In the genomic region with DNA sequence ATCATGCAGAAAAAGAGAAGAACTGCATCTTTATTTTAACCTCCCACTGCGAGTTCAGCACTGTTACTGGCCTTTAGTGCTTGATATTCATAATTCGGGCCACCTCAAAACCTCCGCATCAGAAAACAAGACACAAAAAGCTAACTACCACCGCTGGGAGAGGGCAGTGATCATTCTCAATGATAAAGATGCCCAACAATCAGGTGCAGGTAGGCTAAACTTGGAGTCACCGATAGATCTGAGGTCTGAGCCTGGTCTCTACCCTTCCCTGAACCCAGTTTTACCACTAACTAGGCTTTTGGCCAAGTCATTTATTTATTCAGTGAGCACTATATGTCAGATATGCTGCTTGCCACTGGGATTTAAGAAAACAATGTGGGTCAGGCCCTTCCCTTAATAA, we compare ENCODE assay signal across 25 mouse cellular contexts. TPM values are rescaled to one million over a fixed set of nuclear protein-coding genes. Genes with fewer than 3 reads are reported as not detected.
DNase-seq lines count a peak whose midpoint lies in the region; ATAC-seq and TF ChIP-seq lines count a peak whose summit lies in the region.
"Had no signal": no experiment of that assay in that cellular context is flagged by ENCODE, and none has a peak within 500 bp of the region (broad histone marks: within the 10 kb centered on the region; RNA-seq: fewer than 3 reads in every experiment).

No protein-coding gene starts in this region.

- no peaks in the 10 kb centered on the region for H3K27me3 ChIP-seq in liver, embryonic 12.5 days (replicated peaks)
- no peaks in the 10 kb centered on the region for H3K27me3 ChIP-seq in liver, postnatal 0 days (ENCODE audit: insufficient read depth, low read length)
- H3K27me3 ChIP-seq in midbrain, embryonic 11.5 days (ENCODE audit: control insufficient read depth, insufficient read depth, low read length), result no peaks in the 10 kb centered on the region
- no peaks in the 10 kb centered on the region for H3K27me3 ChIP-seq in midbrain, embryonic 14.5 days (ENCODE audit: control insufficient read depth, insufficient read depth, low read length)
- no peaks in the 10 kb centered on the region for H3K27me3 ChIP-seq in MEL (ENCODE audit: control insufficient read depth in 1 of 2, insufficient read depth in 2 of 2, low read length in 2 of 2)
- H3K27me3 ChIP-seq in liver, embryonic 15.5 days, result no peaks in the 10 kb centered on the region
- H3K27me3 ChIP-seq: hindbrain, embryonic 12.5 days; hindbrain, embryonic 15.5 days; Patski had no signal

- no peaks in the 10 kb centered on the region for H3K9me3 ChIP-seq in liver, embryonic 12.5 days (replicated peaks)
- H3K9me3 ChIP-seq in liver, postnatal 0 days (ENCODE audit: low read length), result no peaks in the 10 kb centered on the region
- no peaks in the 10 kb centered on the region for H3K9me3 ChIP-seq in midbrain, embryonic 11.5 days (ENCODE audit: control insufficient read depth, low read length)
- H3K9me3 ChIP-seq in midbrain, embryonic 14.5 days (ENCODE audit: control insufficient read depth, low read length), result no peaks in the 10 kb centered on the region
- H3K9me3 ChIP-seq in MEL (replicated peaks; ENCODE audit: insufficient read depth, low read length), result no peaks in the 10 kb centered on the region
- H3K9me3 ChIP-seq in liver, embryonic 15.5 days (replicated peaks), result no peaks in the 10 kb centered on the region
- H3K9me3 ChIP-seq: forebrain, embryonic 10.5 days; heart, embryonic 10.5 days; hindbrain, embryonic 12.5 days; hindbrain, embryonic 15.5 days had no signal

- H3K4me3 ChIP-seq in liver, embryonic 12.5 days, result no peak overlapping the region
- no peak overlapping the region for H3K4me3 ChIP-seq in liver, postnatal 0 days (ENCODE audit: low read depth, low read length)
- no peak overlapping the region for H3K4me3 ChIP-seq in midbrain, embryonic 11.5 days (ENCODE audit: low read depth, low read length)
- H3K4me3 ChIP-seq in midbrain, embryonic 14.5 days (replicated peaks; ENCODE audit: low read depth, low read length), result no peak overlapping the region
- H3K4me3 ChIP-seq in MEL (ENCODE audit: control insufficient read depth in 1 of 2, insufficient read depth in 1 of 2, low read depth in 2 of 2, low read length in 2 of 2), result no peak overlapping the region
- H3K4me3 ChIP-seq in liver, embryonic 15.5 days (replicated peaks), result no peak overlapping the region
- no peak overlapping the region for H3K4me3 ChIP-seq in gastrocnemius, adult 2 months
- H3K4me3 ChIP-seq: forebrain, embryonic 10.5 days; heart, adult 2 months; heart, embryonic 10.5 days; hindbrain, embryonic 12.5 days; hindbrain, embryonic 15.5 days had no signal

- no peak overlapping the region for H3K4me2 ChIP-seq in liver, embryonic 12.5 days
- no peak overlapping the region for H3K4me2 ChIP-seq in liver, postnatal 0 days (ENCODE audit: low read depth, low read length)
- H3K4me2 ChIP-seq in midbrain, embryonic 11.5 days, result no peak overlapping the region
- no peak overlapping the region for H3K4me2 ChIP-seq in midbrain, embryonic 14.5 days (ENCODE audit: low read length)
- no peak overlapping the region for H3K4me2 ChIP-seq in liver, embryonic 15.5 days
- H3K4me2 ChIP-seq: hindbrain, embryonic 12.5 days; hindbrain, embryonic 15.5 days had no signal

- peaks cover 79% of the 10 kb centered on the region for H3K4me1 ChIP-seq in liver, embryonic 12.5 days
- H3K4me1 ChIP-seq in liver, postnatal 0 days (ENCODE audit: insufficient read depth), result peaks cover 33% of the 10 kb centered on the region
- H3K4me1 ChIP-seq in midbrain, embryonic 11.5 days (ENCODE audit: control insufficient read depth, insufficient read depth, low read length), result peaks cover 6% of the 10 kb centered on the region
- peaks cover 5% of the 10 kb centered on the region; the same call in 1 of the 2 replicates for H3K4me1 ChIP-seq in midbrain, embryonic 14.5 days (ENCODE audit: control insufficient read depth, insufficient read depth, low read length)
- peaks cover 10 to 29% of the 10 kb centered on the region in 2 experiments for H3K4me1 ChIP-seq in MEL (ENCODE audit: control insufficient read depth in 1 of 2, insufficient read depth in 2 of 2, low read length in 2 of 2)
- H3K4me1 ChIP-seq in liver, embryonic 15.5 days (replicated peaks), result peaks cover 70% of the 10 kb centered on the region

- TF ChIP-seq CTCF in liver, postnatal 0 days (IDR thresholded peaks at IDR 0.05; ENCODE audit: low read depth), result no peak
- TF ChIP-seq CTCF in MEL (IDR thresholded peaks at IDR 0.05 in 2 of 3, conservative IDR thresholded peaks at IDR 0.05 in 1 of 3; ENCODE audit: control insufficient read depth in 1 of 3, insufficient read depth in 1 of 3, low read depth in 2 of 3, low read length in 3 of 3, poor library complexity in 1 of 3, severe bottlenecking in 1 of 3), result no peak
- TF ChIP-seq CTCF in gastrocnemius, adult 2 months (IDR thresholded peaks at IDR 0.05), result no peak

- DNase-seq in liver, postnatal 0 days, result no peak
- peak; percentile 57 for DNase-seq in midbrain, embryonic 11.5 days (ENCODE audit: low spot score, missing footprints)
- no peak for DNase-seq in midbrain, embryonic 14.5 days
- DNase-seq in MEL (ENCODE audit: low read depth, low spot score), result peak; percentile 28
- DNase-seq in gastrocnemius, adult 2 months, result no peak
- DNase-seq in embryo, embryonic 9.5 days (ENCODE audit: extremely low spot score), result no peak
- DNase-seq: adrenal gland, adult 2 months; adrenal gland, postnatal 14 days; cerebellum, adult 11-12 months; cerebellum, adult 8-10 months; cerebellum, postnatal 10 days; cerebellum, postnatal 36 days; embryo, embryonic 11 days; forebrain, postnatal 0 days; gastrocnemius, postnatal 25 days; heart, adult 2 months had no signal

- H3K79me2 ChIP-seq in MEL (ENCODE audit: control insufficient read depth, insufficient read depth, low read length, poor library complexity), result peaks cover 8% of the 10 kb centered on the region

- no peak for ATAC-seq in liver, embryonic 12.5 days
- no peak for ATAC-seq in liver, postnatal 0 days
- no peak for ATAC-seq in midbrain, embryonic 11.5 days (ENCODE audit: low FRiP score)
- ATAC-seq in midbrain, embryonic 14.5 days (ENCODE audit: low FRiP score, low TSS enrichment), result no peak
- ATAC-seq in liver, embryonic 15.5 days (ENCODE audit: insufficient read depth), result no peak
- ATAC-seq: CD4-positive, CD25-positive, alpha-beta regulatory T cell, adult 4 months; forebrain, embryonic 14.5 days; forebrain, postnatal 0 days; Patski had no signal

- H3K9ac ChIP-seq in liver, embryonic 12.5 days, result peak overlapping the region; percentile 23; the same call in 1 of the 2 replicates
- no peak overlapping the region for H3K9ac ChIP-seq in liver, postnatal 0 days (replicated peaks)
- H3K9ac ChIP-seq in midbrain, embryonic 11.5 days (ENCODE audit: low read length), result no peak overlapping the region
- H3K9ac ChIP-seq in midbrain, embryonic 14.5 days (replicated peaks; ENCODE audit: low read length), result no peak overlapping the region
- no peak overlapping the region for H3K9ac ChIP-seq in MEL (ENCODE audit: control insufficient read depth, low read depth, low read length, poor library complexity, severe bottlenecking)
- no peak overlapping the region; the same call in 1 of the 2 replicates for H3K9ac ChIP-seq in liver, embryonic 15.5 days
- H3K9ac ChIP-seq: forebrain, postnatal 0 days; hindbrain, embryonic 12.5 days; hindbrain, embryonic 15.5 days had no signal

- intact Hi-C loops in gastrocnemius, adult 2 months (cut with DNase I), result loop anchor here (5.0 kb wide), 1 partner anchor 40 kb away; no protein-coding TSS in a partner anchor

- TF ChIP-seq POLR2A in MEL (IDR thresholded peaks at IDR 0.05; ENCODE audit: control insufficient read depth in 1 of 2, insufficient read depth in 1 of 2, low read depth in 1 of 2, low read length in 2 of 2, poor library complexity in 1 of 2), result no peak

- WGBS in liver, embryonic 12.5 days (ENCODE audit: insufficient replicate concordance), result 87% methylated on average over 5 of the region's 5 CpGs
- 85% methylated on average over 5 of the region's 5 CpGs for WGBS in liver, postnatal 0 days (ENCODE audit: insufficient replicate concordance)
- WGBS in midbrain, embryonic 11.5 days, result 86% methylated on average over 5 of the region's 5 CpGs
- 94% methylated on average over 5 of the region's 5 CpGs for WGBS in midbrain, embryonic 14.5 days
- 80% methylated on average over 5 of the region's 5 CpGs for WGBS in liver, embryonic 15.5 days (ENCODE audit: insufficient replicate concordance)

- H3K36me3 ChIP-seq in liver, embryonic 12.5 days, result no peaks in the 10 kb centered on the region
- H3K36me3 ChIP-seq in liver, postnatal 0 days (replicated peaks; ENCODE audit: insufficient read depth, low read length), result no peaks in the 10 kb centered on the region
- H3K36me3 ChIP-seq in midbrain, embryonic 11.5 days (ENCODE audit: control insufficient read depth, insufficient read depth, low read length), result no peaks in the 10 kb centered on the region
- no peaks in the 10 kb centered on the region for H3K36me3 ChIP-seq in midbrain, embryonic 14.5 days (ENCODE audit: control insufficient read depth, insufficient read depth, low read length)
- H3K36me3 ChIP-seq in MEL (ENCODE audit: control insufficient read depth in 1 of 2, insufficient read depth in 2 of 2, low read length in 2 of 2), result peaks cover 0 to 29% of the 10 kb centered on the region in 2 experiments; a peak in 2 of 4 replicates
- no peaks in the 10 kb centered on the region for H3K36me3 ChIP-seq in liver, embryonic 15.5 days (replicated peaks)
- H3K36me3 ChIP-seq: forebrain, embryonic 10.5 days; heart, embryonic 10.5 days; hindbrain, embryonic 12.5 days; hindbrain, embryonic 15.5 days had no signal

- TF ChIP-seq RAD21 in MEL (IDR thresholded peaks at IDR 0.05; ENCODE audit: low read depth, low read length), result no peak

- no peak for TF ChIP-seq EP300 in liver, postnatal 0 days (IDR thresholded peaks at IDR 0.05; ENCODE audit: low read depth)
- no peak for TF ChIP-seq EP300 in MEL (IDR thresholded peaks at IDR 0.05; ENCODE audit: low read depth in 1 of 2, low read length in 2 of 2)

- peak overlapping the region; percentile 80 for H3K27ac ChIP-seq in liver, embryonic 12.5 days
- no peak overlapping the region for H3K27ac ChIP-seq in liver, postnatal 0 days (ENCODE audit: low read depth)
- no peak overlapping the region for H3K27ac ChIP-seq in midbrain, embryonic 11.5 days (ENCODE audit: low read depth, low read length)
- no peak overlapping the region for H3K27ac ChIP-seq in midbrain, embryonic 14.5 days (replicated peaks; ENCODE audit: low read depth, low read length)
- H3K27ac ChIP-seq in MEL (ENCODE audit: control insufficient read depth, low read depth, low read length), result no peak overlapping the region
- peak overlapping the region; percentile 75 for H3K27ac ChIP-seq in liver, embryonic 15.5 days (replicated peaks)
- H3K27ac ChIP-seq in gastrocnemius, adult 2 months, result no peak overlapping the region
- H3K27ac ChIP-seq: forebrain, embryonic 10.5 days; heart, adult 2 months; heart, embryonic 10.5 days; hindbrain, embryonic 12.5 days; hindbrain, embryonic 15.5 days had no signal

RNA-seq across cellular contexts. Expression of a gene that starts 4.8 kb away (rescaled TPM):
- polyA plus RNA-seq in liver, embryonic 12.5 days (2016; fragmentation: Nextera tagmentation; extraction: Ambion mirVana), result 57.2 and 59.8 TPM in 2 replicates
- polyA plus RNA-seq in liver, postnatal 0 days (2015; fragmentation: Nextera tagmentation; extraction: Ambion mirVana), result 13.6 and 15.2 TPM in 2 replicates
- polyA plus RNA-seq in midbrain, embryonic 11.5 days (2014; fragmentation: Nextera tagmentation; extraction: Ambion mirVana), result 10.3 and 10.5 TPM in 2 replicates
- polyA plus RNA-seq in midbrain, embryonic 14.5 days (2014; fragmentation: Nextera tagmentation; extraction: Ambion mirVana), result 11.8 and 12.1 TPM in 2 replicates
- total RNA-seq in MEL (2012; rRNA removed), result 10.8 and 11.2 TPM in 2 replicates
- polyA plus RNA-seq in MEL (2012; ENCODE audit: insufficient read depth in 1 of 2, insufficient read length in 2 of 2, low read depth in 1 of 2, low replicate concordance in 2 of 2, missing spikeins in 1 of 2), result 10 to 100 TPM in 1 of 2 experiments, not detected in 1; 16.3 TPM
- polyA plus RNA-seq in liver, embryonic 15.5 days (2015; fragmentation: Nextera tagmentation; extraction: Ambion mirVana), result 31.1 and 31.3 TPM in 2 replicates
- total RNA-seq in gastrocnemius, adult 2 months (2021), result 10 to 100 TPM in 1 of 2 experiments, 1 to 10 TPM in 1; 9.6 to 12.9 TPM

Comparison
In these comparisons a context has a peak if more than half of its experiments do, and no peak if none do; other contexts are left out.
1. H3K27ac ChIP-seq: peak in liver, embryonic 12.5 days (single experiment) and liver, embryonic 15.5 days (single experiment); none in liver, postnatal 0 days (single experiment), midbrain, embryonic 11.5 days (single experiment), midbrain, embryonic 14.5 days (single experiment), MEL (single experiment) and gastrocnemius, adult 2 months (single experiment).
2. DNase-seq: peak in midbrain, embryonic 11.5 days (single experiment) and MEL (single experiment); none in liver, postnatal 0 days (single experiment), midbrain, embryonic 14.5 days (single experiment), gastrocnemius, adult 2 months (single experiment) and embryo, embryonic 9.5 days (single experiment).